Mouse (Mus musculus) midbrain, embryonic 13.5 days (tissue): ENCODE data around the gene 1700030K09Rik. TPM values are rescaled to one million over a fixed set of nuclear protein-coding genes. Genes with fewer than 3 reads are reported as not detected.

Source experiments
- ATAC-seq: fragments of 200-750 bp; cut with Nextera tagmentation; 2 replicates; pipeline ENCODE4 v1.8.0; 2017; ENCODE audit warnings: mild to moderate bottlenecking, moderate TSS enrichment, moderate library complexity
- H3K27ac ChIP-seq: fragments of 300-500 bp; sonication (generic); 2 replicates; pipeline ENCODE4 v1.5.1; 2015; ENCODE audit warnings: inconsistent platforms, mild to moderate bottlenecking, moderate library complexity
- H3K27me3 ChIP-seq: fragments of 300-500 bp; sonication (generic); 2 replicates; pipeline ENCODE4 v1.6.1; 2015; ENCODE audit warnings: mild to moderate bottlenecking, inconsistent platforms
- H3K36me3 ChIP-seq: fragments of 300-500 bp; sonication (generic); 2 replicates; pipeline ENCODE4 v1.6.1; 2015; ENCODE audit warnings: mild to moderate bottlenecking, inconsistent platforms
- H3K4me1 ChIP-seq: fragments of 300-500 bp; sonication (generic); replicated peaks from 2 replicates; pipeline ENCODE4 v1.6.1; 2015; ENCODE audit warnings: inconsistent platforms
- H3K4me2 ChIP-seq: fragments of 300-500 bp; sonication (generic); replicated peaks from 2 replicates; pipeline ENCODE4 v1.6.1; 2015; ENCODE audit warnings: moderate library complexity, mild to moderate bottlenecking, inconsistent platforms
- H3K4me3 ChIP-seq: fragments of 300-500 bp; sonication (generic); replicated peaks from 2 replicates; pipeline ENCODE4 v1.5.1; 2015; ENCODE audit warnings: mild to moderate bottlenecking, inconsistent platforms
- H3K9ac ChIP-seq: fragments of 300-500 bp; sonication (generic); replicated peaks from 2 replicates; pipeline ENCODE4 v1.6.1; 2015; ENCODE audit warnings: mild to moderate bottlenecking, inconsistent platforms
- H3K9me3 ChIP-seq: fragments of 300-500 bp; sonication (generic); 2 replicates; pipeline ENCODE4 v1.6.1; 2016; ENCODE audit warnings: mild to moderate bottlenecking, inconsistent platforms
- WGBS: fragments of 180-500 bp; shearing (Covaris S2); methylation state at CpG from one replicate; pipeline ENCODE4 v1.1.7; 2015; 5-methylcytosine and 5-hydroxymethylcytosine counted together
- polyA plus RNA-seq: library from polyadenylated mRNA; unstranded; fragments of >200 nt; fragmentation: Nextera tagmentation; extraction: Ambion mirVana; gene quantifications from 2 replicates; pipeline ENCODE4 v1.2.1, GENCODE M21; 2015

1700030K09Rik gene
- polyA plus RNA-seq, 1 experiment from 2014 or later, result 18.8 TPM

GRCm38 (mm10) chr8:72469243-72469642 lies 25.6 kb downstream of the 1700030K09Rik start:
- no peak overlapping the region for H3K4me2 ChIP-seq
- 94% methylated on average over 2 of the region's 2 CpGs for WGBS
- no peak for ATAC-seq
- peaks cover 12% of the 10 kb centered on the region for H3K4me1 ChIP-seq
- no peaks in the 10 kb centered on the region for H3K27me3 ChIP-seq
- no peaks in the 10 kb centered on the region for H3K9me3 ChIP-seq
- no peak overlapping the region for H3K9ac ChIP-seq
- H3K4me3 ChIP-seq, result no peak overlapping the region
- no peak overlapping the region for H3K27ac ChIP-seq
- H3K36me3 ChIP-seq, result peaks cover 92% of the 10 kb centered on the region

DNA sequence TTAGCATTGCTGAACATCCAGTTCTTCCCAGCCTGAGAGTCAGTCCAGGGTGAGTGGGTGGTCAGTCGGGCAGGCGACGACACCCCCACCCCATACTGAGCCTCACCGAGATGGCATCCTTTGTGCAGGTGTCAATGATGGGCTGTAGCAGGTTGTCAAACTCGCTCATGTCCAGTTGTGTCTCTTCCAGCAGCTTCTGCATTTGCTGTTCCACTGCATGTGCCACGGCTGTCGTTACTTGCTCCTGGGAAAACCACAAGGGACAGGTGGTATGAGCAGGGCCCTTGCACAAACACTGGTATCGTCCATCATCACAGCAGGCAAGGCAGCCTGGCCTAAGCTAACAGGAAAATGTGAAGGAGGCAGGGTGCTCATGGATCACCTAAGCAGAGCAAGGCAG lies 26.3 kb downstream of the 1700030K09Rik start:
- no peaks in the 10 kb centered on the region for H3K9me3 ChIP-seq
- H3K36me3 ChIP-seq, result peaks cover 84% of the 10 kb centered on the region
- H3K27ac ChIP-seq, result no peak overlapping the region
- no peak overlapping the region for H3K4me3 ChIP-seq
- ATAC-seq, result no peak
- H3K9ac ChIP-seq, result no peak overlapping the region
- WGBS, result 96% methylated on average over 8 of the region's 8 CpGs
- no peaks in the 10 kb centered on the region for H3K27me3 ChIP-seq
- H3K4me1 ChIP-seq, result peaks cover 14% of the 10 kb centered on the region
- no peak overlapping the region for H3K4me2 ChIP-seq

- ATAC-seq, result no peak
- H3K4me3 ChIP-seq, result no peak overlapping the region
- H3K9ac ChIP-seq, result no peak overlapping the region
- H3K27ac ChIP-seq, result no peak overlapping the region
- H3K27me3 ChIP-seq, result no peaks in the 10 kb centered on the region
- H3K36me3 ChIP-seq, result peaks cover 77% of the 10 kb centered on the region
- H3K4me2 ChIP-seq, result no peak overlapping the region
- H3K4me1 ChIP-seq, result peaks cover 17% of the 10 kb centered on the region
- H3K9me3 ChIP-seq, result no peaks in the 10 kb centered on the region
- 94% methylated on average over 7 of the region's 7 CpGs for WGBS
These were observed 27.0 kb downstream of the 1700030K09Rik start for GRCm38 (mm10) chr8:72470684-72471083.

- Histone ChIP-seq H3K9me3 (no peaks in the 10 kb centered on the region), H3K4me3 (peak within 1 kb of the TSS; percentile 85), H3K36me3 (peaks cover 39% of the 10 kb centered on the region), H3K4me1 (peaks cover 28% of the 10 kb centered on the region), H3K27ac (peak within 1 kb of the TSS; percentile 86), H3K9ac (peak within 1 kb of the TSS; percentile 87), H3K27me3 (no peaks in the 10 kb centered on the region), H3K4me2 (peak within 1 kb of the TSS; percentile 97)
- under 1% methylated on average over 79 of the region's 80 CpGs for WGBS
- ATAC-seq, result peak; percentile 97
These were observed 31.3 kb downstream of the 1700030K09Rik start, which contains the start of gene Cherp for GRCm38 (mm10) chr8:72474826-72475546. Gene Cherp (minus strand): TSS chr8:72475226.

DNA sequence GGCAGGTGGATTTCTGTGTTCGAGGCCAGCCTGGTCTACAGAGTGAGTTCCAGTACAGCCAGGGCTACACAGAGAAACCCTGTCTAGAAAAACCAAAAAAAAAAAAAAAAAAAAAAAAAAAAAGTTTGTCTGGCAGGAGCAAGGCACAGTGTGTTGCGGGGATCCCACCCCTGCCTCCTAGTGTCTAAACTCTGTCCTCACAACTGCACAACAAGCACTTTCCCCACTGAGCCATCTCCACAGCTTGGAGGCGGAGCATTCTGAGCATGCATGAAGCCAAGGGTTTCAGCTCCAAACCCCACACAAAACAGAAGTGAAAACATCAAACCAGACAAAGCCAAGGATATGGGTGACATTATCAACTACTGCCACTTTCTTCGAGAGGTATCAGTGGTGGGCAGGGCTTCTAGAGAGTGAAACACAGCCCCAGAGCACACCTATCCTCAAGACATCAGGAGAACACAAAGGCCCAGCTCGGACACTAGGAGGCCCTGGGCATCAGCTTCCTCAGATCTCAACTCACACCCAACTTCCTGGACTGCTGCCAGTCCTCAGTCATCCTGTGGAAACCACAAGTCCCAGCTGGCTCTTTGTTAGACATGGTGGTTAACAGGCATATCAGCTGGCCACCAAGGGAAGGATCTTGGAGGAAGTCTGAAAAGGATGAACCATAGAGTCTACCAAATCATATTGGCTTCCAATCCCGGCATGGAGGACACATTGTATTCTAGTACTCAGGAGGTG lies 41.9 kb downstream of the 1700030K09Rik start:
- no peak for ATAC-seq
- Histone ChIP-seq H3K9ac (no peak overlapping the region), H3K4me1 (no peaks in the 10 kb centered on the region), H3K27me3 (no peaks in the 10 kb centered on the region), H3K27ac (no peak overlapping the region), H3K4me3 (no peak overlapping the region), H3K4me2 (no peak overlapping the region), H3K9me3 (no peaks in the 10 kb centered on the region), H3K36me3 (peaks cover 69% of the 10 kb centered on the region)
- 92% methylated on average over 6 of the region's 6 CpGs for WGBS

DNA sequence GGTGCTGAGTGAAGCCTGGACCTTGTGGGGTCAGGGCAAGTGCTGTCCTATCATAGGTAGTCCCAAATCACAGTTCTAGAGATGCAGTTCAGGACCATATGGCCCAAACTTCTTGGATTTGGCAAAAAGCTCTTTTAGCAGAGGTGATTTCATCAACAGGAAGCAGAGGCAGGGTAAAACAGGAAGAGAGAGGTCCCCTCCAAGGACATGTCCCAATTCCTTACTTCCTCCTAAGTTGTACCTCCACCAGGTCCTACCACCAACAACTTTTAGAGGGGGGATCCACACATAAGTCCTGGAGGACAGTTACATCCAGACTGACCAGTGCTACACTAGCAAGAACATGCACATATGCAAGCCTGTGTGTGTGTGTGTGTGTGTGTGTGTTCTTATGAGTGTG lies 43.3 kb downstream of the 1700030K09Rik start:
- Histone ChIP-seq H3K4me1 (peaks cover 12% of the 10 kb centered on the region), H3K36me3 (peaks cover 60% of the 10 kb centered on the region)
- ATAC-seq, result no peak

GRCm38 (mm10) chr8:72491017-72491416 lies 47.3 kb downstream of the 1700030K09Rik start:
- 81% methylated on average over 2 of the region's 2 CpGs for WGBS
- Histone ChIP-seq H3K27ac (no peak overlapping the region), H3K9me3 (no peaks in the 10 kb centered on the region), H3K9ac (peak overlapping the region; percentile 91), H3K4me3 (peak overlapping the region; percentile 90), H3K4me1 (peaks cover 25% of the 10 kb centered on the region), H3K36me3 (peaks cover 44% of the 10 kb centered on the region), H3K4me2 (peak overlapping the region; percentile 96), H3K27me3 (no peaks in the 10 kb centered on the region)
- ATAC-seq, result no peak

More for the DNA sequence above, 43.3 kb downstream of the 1700030K09Rik start:
- Histone ChIP-seq H3K27ac (no peak overlapping the region), H3K4me3 (no peak overlapping the region), H3K9ac (no peak overlapping the region), H3K27me3 (no peaks in the 10 kb centered on the region), H3K9me3 (no peaks in the 10 kb centered on the region), H3K4me2 (no peak overlapping the region)

- Histone ChIP-seq H3K36me3 (peaks cover 49% of the 10 kb centered on the region), H3K27ac (peak within 1 kb of the TSS; percentile 76), H3K27me3 (no peaks in the 10 kb centered on the region), H3K9me3 (no peaks in the 10 kb centered on the region), H3K4me1 (peaks cover 25% of the 10 kb centered on the region), H3K9ac (peak within 1 kb of the TSS; percentile 91), H3K4me3 (peak within 1 kb of the TSS; percentile 90), H3K4me2 (peak within 1 kb of the TSS; percentile 96)
- 1% methylated on average over 61 of the region's 98 CpGs for WGBS
- peak; percentile 76 for ATAC-seq
These were observed 48.3 kb downstream of the 1700030K09Rik start, which contains the start of gene Slc35e1 for GRCm38 (mm10) chr8:72491680-72492621. Gene Slc35e1 (minus strand): TSS chr8:72492614.

GRCm38 (mm10) chr8:72492622-72493081 lies 49.0 kb downstream of the 1700030K09Rik start:
- Histone ChIP-seq H3K27ac (peak overlapping the region; percentile 76), H3K4me2 (peak overlapping the region; percentile 96), H3K4me3 (peak overlapping the region; percentile 90), H3K27me3 (no peaks in the 10 kb centered on the region), H3K9me3 (no peaks in the 10 kb centered on the region), H3K9ac (peak overlapping the region; percentile 91), H3K4me1 (peaks cover 25% of the 10 kb centered on the region), H3K36me3 (peaks cover 48% of the 10 kb centered on the region)
- 0% methylated on average over 46 of the region's 56 CpGs for WGBS
- ATAC-seq, result peak; percentile 97

GRCm38 (mm10) chr8:72493381-72493780 lies 49.7 kb downstream of the 1700030K09Rik start:
- H3K4me3 ChIP-seq, result peak overlapping the region; percentile 90
- 12% methylated on average over 8 of the region's 8 CpGs for WGBS

DNA sequence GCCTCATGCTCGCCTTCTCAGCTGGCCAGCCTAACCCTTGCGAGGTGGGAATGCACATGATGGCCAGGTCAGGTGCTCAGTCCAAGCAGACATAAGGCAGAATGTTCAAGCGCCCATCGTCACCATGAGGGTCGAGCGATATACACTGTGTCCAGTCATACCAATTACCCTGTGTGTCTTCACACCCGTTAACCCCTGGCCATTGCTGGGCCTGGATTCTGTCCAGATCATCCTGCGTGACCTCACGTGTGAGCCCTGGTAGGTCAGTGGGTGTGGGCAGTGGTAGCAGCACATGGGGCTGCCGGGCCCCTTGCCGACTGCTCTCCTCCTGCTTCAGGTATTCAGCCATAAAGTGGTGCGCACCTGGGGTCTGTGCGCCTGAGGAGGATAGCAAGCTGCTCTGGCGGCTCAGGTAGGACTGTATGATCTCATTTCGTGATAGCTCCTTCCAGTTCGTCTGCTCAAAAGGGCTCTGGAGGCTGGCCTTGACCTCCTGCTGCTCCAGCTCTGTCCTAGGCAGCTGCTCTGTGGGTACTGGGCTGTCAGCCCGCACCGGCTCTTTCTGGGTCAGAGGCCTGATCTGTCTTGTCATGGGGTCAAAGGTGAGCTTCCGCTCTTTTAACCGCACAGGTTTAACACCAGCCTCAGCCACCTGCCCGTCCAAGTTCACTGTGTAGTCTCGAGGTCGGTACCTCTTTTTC lies 51.9 kb downstream of the 1700030K09Rik start:
- 88% methylated on average over 23 of the region's 23 CpGs for WGBS
- Histone ChIP-seq H3K4me3 (no peak overlapping the region), H3K27me3 (no peaks in the 10 kb centered on the region), H3K9ac (no peak overlapping the region), H3K4me1 (peaks cover 25% of the 10 kb centered on the region), H3K4me2 (no peak overlapping the region), H3K36me3 (peaks cover 30% of the 10 kb centered on the region), H3K27ac (no peak overlapping the region), H3K9me3 (no peaks in the 10 kb centered on the region)
- ATAC-seq, result no peak

More at GRCm38 (mm10) chr8:72493381-72493780, 49.7 kb downstream of the 1700030K09Rik start:
- ATAC-seq, result no peak
- H3K36me3 ChIP-seq, result peaks cover 42% of the 10 kb centered on the region
- peak overlapping the region; percentile 69 for H3K27ac ChIP-seq
- H3K4me1 ChIP-seq, result peaks cover 25% of the 10 kb centered on the region
- no peaks in the 10 kb centered on the region for H3K27me3 ChIP-seq
- no peaks in the 10 kb centered on the region for H3K9me3 ChIP-seq
- peak overlapping the region; percentile 87 for H3K4me2 ChIP-seq
- peak overlapping the region; percentile 71 for H3K9ac ChIP-seq
